Mouse (Mus musculus) heart, postnatal 0 days (tissue): Measurements from ENCODE around the gene Kif23.

Experiments
- CTCF ChIP-seq: IDR thresholded peaks from 2 replicates; pipeline ENCODE4 v1.5.1; 2016; ENCODE audit warnings: antibody characterized with exemption, control low read depth, low read depth
- EP300 ChIP-seq: IDR thresholded peaks from 2 replicates; pipeline ENCODE4 v1.6.1; 2016; ENCODE audit warnings: antibody characterized with exemption, low read depth

- TF ChIP-seq CTCF (no peak), EP300 (no peak)
These were observed 29.6 kb downstream of the Kif23 start for GRCm38 (mm10) chr9:61916986-61917385.
